Mouse (Mus musculus): ENCODE measurements around the gene Fam32a. TPM values are rescaled to one million over a fixed set of nuclear protein-coding genes. Genes with fewer than 3 reads are reported as not detected.

Gene Fam32a
- polyA plus RNA-seq, 1 experiment from 2014 or later = 41.0 TPM

- no peaks in the 10 kb centered on the region for H3K36me3 ChIP-seq
- H3K9me3 ChIP-seq (replicated peaks) = no peaks in the 10 kb centered on the region
- no peak for ATAC-seq (replicated peaks; ENCODE audit: insufficient number of reproducible peaks, insufficient read depth, low FRiP score, low read depth)
Observed at GRCm38 (mm10) chr8:72266671-72267070, 47.1 kb downstream of the Fam32a start.

GRCm38 (mm10) chr8:72267106-72267505 is 47.6 kb downstream of the Fam32a start:
- Histone ChIP-seq H3K27me3 (no peaks in the 10 kb centered on the region), H3K9ac (no peak overlapping the region), H3K36me3 (no peaks in the 10 kb centered on the region), H3K4me1 (replicated peaks) (peaks cover 12% of the 10 kb centered on the region), H3K4me3 (no peak overlapping the region), H3K27ac (no peak overlapping the region), H3K9me3 (replicated peaks) (no peaks in the 10 kb centered on the region), H3K4me2 (no peak overlapping the region)
- 96% methylated on average over 8 of the region's 8 CpGs for WGBS
- ATAC-seq (replicated peaks; ENCODE audit: insufficient number of reproducible peaks, insufficient read depth, low FRiP score, low read depth) = no peak

More at GRCm38 (mm10) chr8:72266671-72267070, 47.1 kb downstream of the Fam32a start:
- H3K4me1 ChIP-seq (replicated peaks) = peaks cover 16% of the 10 kb centered on the region
- H3K9ac ChIP-seq = no peak overlapping the region
- H3K27me3 ChIP-seq = no peaks in the 10 kb centered on the region
- H3K27ac ChIP-seq = no peak overlapping the region
- no peak overlapping the region for H3K4me3 ChIP-seq
- no peak overlapping the region for H3K4me2 ChIP-seq

- ATAC-seq (replicated peaks; ENCODE audit: insufficient number of reproducible peaks, insufficient read depth, low FRiP score, low read depth) = peak; percentile 87
- no peaks in the 10 kb centered on the region for H3K36me3 ChIP-seq
- H3K9me3 ChIP-seq (replicated peaks) = no peaks in the 10 kb centered on the region
- peaks cover 11% of the 10 kb centered on the region for H3K4me1 ChIP-seq (replicated peaks)
- WGBS = 34% methylated on average over 15 of the region's 15 CpGs
- peak overlapping the region; percentile 34; the same call in 1 of the 2 replicates for H3K9ac ChIP-seq
- no peaks in the 10 kb centered on the region for H3K27me3 ChIP-seq
- no peak overlapping the region for H3K4me3 ChIP-seq
- peak overlapping the region; percentile 34 for H3K4me2 ChIP-seq
- peak overlapping the region; percentile 83 for H3K27ac ChIP-seq
Observed at GRCm38 (mm10) chr8:72268356-72268755, 48.8 kb downstream of the Fam32a start.

GRCm38 (mm10) chr8:72270606-72271005 is 51.1 kb downstream of the Fam32a start:
- Histone ChIP-seq H3K4me1 (replicated peaks) (peaks cover 11% of the 10 kb centered on the region), H3K4me2 (no peak overlapping the region), H3K36me3 (no peaks in the 10 kb centered on the region), H3K9ac (no peak overlapping the region), H3K27me3 (no peaks in the 10 kb centered on the region), H3K27ac (no peak overlapping the region), H3K9me3 (replicated peaks) (no peaks in the 10 kb centered on the region), H3K4me3 (no peak overlapping the region)
- 85% methylated on average over 12 of the region's 12 CpGs for WGBS
- no peak for ATAC-seq (replicated peaks; ENCODE audit: insufficient number of reproducible peaks, insufficient read depth, low FRiP score, low read depth)

GRCm38 (mm10) chr8:72271051-72271660 is 51.6 kb downstream of the Fam32a start:
- Histone ChIP-seq H3K9me3 (replicated peaks) (no peaks in the 10 kb centered on the region), H3K9ac (no peak overlapping the region), H3K4me1 (replicated peaks) (peaks cover 11% of the 10 kb centered on the region), H3K27ac (no peak overlapping the region), H3K27me3 (no peaks in the 10 kb centered on the region), H3K4me3 (no peak overlapping the region), H3K4me2 (no peak overlapping the region), H3K36me3 (no peaks in the 10 kb centered on the region)
- no peak for ATAC-seq (replicated peaks; ENCODE audit: insufficient number of reproducible peaks, insufficient read depth, low FRiP score, low read depth)
- 60% methylated on average over 11 of the region's 11 CpGs for WGBS

- Histone ChIP-seq H3K9ac (no peak overlapping the region), H3K4me2 (no peak overlapping the region), H3K36me3 (no peaks in the 10 kb centered on the region), H3K27ac (no peak overlapping the region), H3K9me3 (replicated peaks) (no peaks in the 10 kb centered on the region), H3K27me3 (no peaks in the 10 kb centered on the region), H3K4me3 (no peak overlapping the region), H3K4me1 (replicated peaks) (peaks cover 11% of the 10 kb centered on the region)
- no peak for ATAC-seq (replicated peaks; ENCODE audit: insufficient number of reproducible peaks, insufficient read depth, low FRiP score, low read depth)
- 61% methylated on average over 3 of the region's 3 CpGs for WGBS
Observed at GRCm38 (mm10) chr8:72271691-72272090, 52.2 kb downstream of the Fam32a start.

- Histone ChIP-seq H3K4me3 (no peak overlapping the region), H3K4me1 (replicated peaks) (peaks cover 13% of the 10 kb centered on the region), H3K9ac (no peak overlapping the region), H3K36me3 (no peaks in the 10 kb centered on the region), H3K9me3 (replicated peaks) (no peaks in the 10 kb centered on the region), H3K27ac (no peak overlapping the region), H3K27me3 (no peaks in the 10 kb centered on the region), H3K4me2 (no peak overlapping the region)
- no peak; the same call in 1 of the 2 replicates for ATAC-seq (replicated peaks; ENCODE audit: insufficient number of reproducible peaks, insufficient read depth, low FRiP score, low read depth)
- 23% methylated on average over 3 of the region's 3 CpGs for WGBS
Observed at GRCm38 (mm10) chr8:72272361-72272760, 52.8 kb downstream of the Fam32a start.

- H3K9ac ChIP-seq = no peak overlapping the region
- peaks cover 13% of the 10 kb centered on the region for H3K4me1 ChIP-seq (replicated peaks)
- no peak overlapping the region for H3K27ac ChIP-seq
- no peaks in the 10 kb centered on the region for H3K36me3 ChIP-seq
- H3K9me3 ChIP-seq (replicated peaks) = no peaks in the 10 kb centered on the region
- WGBS = 75% methylated on average over 1 of the region's 1 CpGs
- no peaks in the 10 kb centered on the region for H3K27me3 ChIP-seq
- no peak overlapping the region for H3K4me3 ChIP-seq
- no peak overlapping the region for H3K4me2 ChIP-seq
- no peak for ATAC-seq (replicated peaks; ENCODE audit: insufficient number of reproducible peaks, insufficient read depth, low FRiP score, low read depth)
Observed at GRCm38 (mm10) chr8:72273111-72273770, 53.7 kb downstream of the Fam32a start.

- Histone ChIP-seq H3K4me3 (no peak overlapping the region), H3K4me1 (replicated peaks) (peaks cover 8% of the 10 kb centered on the region), H3K27ac (no peak overlapping the region), H3K9me3 (replicated peaks) (no peaks in the 10 kb centered on the region), H3K4me2 (no peak overlapping the region), H3K9ac (no peak overlapping the region), H3K36me3 (no peaks in the 10 kb centered on the region), H3K27me3 (no peaks in the 10 kb centered on the region)
- no peak for ATAC-seq (replicated peaks; ENCODE audit: insufficient number of reproducible peaks, insufficient read depth, low FRiP score, low read depth)
- 61% methylated on average over 5 of the region's 5 CpGs for WGBS
Observed at GRCm38 (mm10) chr8:72273807-72274206, 54.3 kb downstream of the Fam32a start.

Other genes starting within 250 kb of the Fam32a start
- gene Cyp4f18, start 210.1 kb upstream of the Fam32a start, polyA plus RNA-seq (2015; fragmentation: Nextera tagmentation; extraction: Ambion mirVana) = 1.1 and 1.5 TPM in 2 replicates
- gene Olfr372, start 178.5 kb upstream of the Fam32a start, polyA plus RNA-seq (2015; fragmentation: Nextera tagmentation; extraction: Ambion mirVana) = not detected in 2 replicates
- not detected in 2 replicates for gene Olfr373, start 136.6 kb upstream of the Fam32a start, polyA plus RNA-seq (2015; fragmentation: Nextera tagmentation; extraction: Ambion mirVana)
- gene Olfr374, start 112.7 kb upstream of the Fam32a start, polyA plus RNA-seq (2015; fragmentation: Nextera tagmentation; extraction: Ambion mirVana) = not detected in 2 replicates
- gene Tpm4, start 84.8 kb upstream of the Fam32a start, polyA plus RNA-seq (2015; fragmentation: Nextera tagmentation; extraction: Ambion mirVana) = 330 and 373 TPM in 2 replicates
- gene Rab8a, start 58.5 kb upstream of the Fam32a start, polyA plus RNA-seq (2015; fragmentation: Nextera tagmentation; extraction: Ambion mirVana) = 68.4 and 77.8 TPM in 2 replicates
- 0.20 and 0.27 TPM in 2 replicates for gene Hsh2d, start 30.1 kb upstream of the Fam32a start, polyA plus RNA-seq (2015; fragmentation: Nextera tagmentation; extraction: Ambion mirVana)
- gene Cib3, start 6.9 kb upstream of the Fam32a start, polyA plus RNA-seq (2015; fragmentation: Nextera tagmentation; extraction: Ambion mirVana) = not detected in 2 replicates
- gene Gm11034, start 6.1 kb upstream of the Fam32a start, polyA plus RNA-seq (2015; fragmentation: Nextera tagmentation; extraction: Ambion mirVana) = not detected in 2 replicates
- 96.3 and 113 TPM in 2 replicates for gene Ap1m1, start 20.3 kb downstream of the Fam32a start, polyA plus RNA-seq (2015; fragmentation: Nextera tagmentation; extraction: Ambion mirVana)
- gene Gm10282, start 85.5 kb downstream of the Fam32a start, polyA plus RNA-seq (2015; fragmentation: Nextera tagmentation; extraction: Ambion mirVana) = 14.8 and 15.9 TPM in 2 replicates
- gene Klf2, start 99.3 kb downstream of the Fam32a start, polyA plus RNA-seq (2015; fragmentation: Nextera tagmentation; extraction: Ambion mirVana) = 18.5 and 19.5 TPM in 2 replicates
- 30.5 and 42.0 TPM in 2 replicates for gene Eps15l1, start 201.7 kb downstream of the Fam32a start, polyA plus RNA-seq (2015; fragmentation: Nextera tagmentation; extraction: Ambion mirVana)
- gene Calr3, start 224.1 kb downstream of the Fam32a start, polyA plus RNA-seq (2015; fragmentation: Nextera tagmentation; extraction: Ambion mirVana) = 1.1 and 1.2 TPM in 2 replicates
- gene 1700030K09Rik, start 224.2 kb downstream of the Fam32a start, polyA plus RNA-seq (2015; fragmentation: Nextera tagmentation; extraction: Ambion mirVana) = 8.6 and 11.0 TPM in 2 replicates